Mouse (Mus musculus) heart, embryonic 11.5 days (tissue): Measurements from ENCODE around the gene Ceacam1. TPM values are rescaled to one million over a fixed set of nuclear protein-coding genes. Genes with fewer than 3 reads are reported as not detected.

Experiments
- ATAC-seq: fragments of 200-750 bp; cut with Nextera tagmentation; replicated peaks from 2 replicates; pipeline ENCODE4 v1.8.0; 2017; ENCODE audit warnings: moderate library complexity; ENCODE audit not compliant: insufficient number of reproducible peaks, low FRiP score, low TSS enrichment
- H3K27ac ChIP-seq: fragments of 300-500 bp; sonication (generic); 2 replicates; pipeline ENCODE4 v1.5.1; 2014; ENCODE audit warnings: mild to moderate bottlenecking, low read depth, low read length
- H3K27me3 ChIP-seq: fragments of 300-500 bp; sonication (generic); 2 replicates; pipeline ENCODE4 v1.6.1; 2014; ENCODE audit warnings: mild to moderate bottlenecking, low read length, mixed read lengths; ENCODE audit not compliant: control insufficient read depth, insufficient read depth
- H3K36me3 ChIP-seq: fragments of 300-500 bp; sonication (generic); 2 replicates; pipeline ENCODE4 v1.6.1; 2014; ENCODE audit warnings: mild to moderate bottlenecking, low read length, moderate library complexity, mixed read lengths; ENCODE audit not compliant: control insufficient read depth, insufficient read depth
- H3K4me1 ChIP-seq: fragments of 300-500 bp; sonication (generic); 2 replicates; pipeline ENCODE4 v1.6.1; 2014; ENCODE audit warnings: low read length; ENCODE audit not compliant: control insufficient read depth, insufficient read depth
- H3K4me2 ChIP-seq: fragments of 300-500 bp; sonication (generic); 2 replicates; pipeline ENCODE4 v1.6.1; 2014; ENCODE audit warnings: mild to moderate bottlenecking, moderate library complexity
- H3K4me3 ChIP-seq: fragments of 300-500 bp; sonication (generic); 2 replicates; pipeline ENCODE4 v1.5.1; 2014; ENCODE audit warnings: low read depth, low read length
- H3K9ac ChIP-seq: fragments of 300-500 bp; sonication (generic); 2 replicates; pipeline ENCODE4 v1.6.1; 2014; ENCODE audit warnings: mild to moderate bottlenecking, low read depth, low read length, moderate library complexity
- H3K9me3 ChIP-seq: fragments of 300-500 bp; sonication (generic); replicated peaks from 2 replicates; pipeline ENCODE4 v1.6.1; 2016; ENCODE audit warnings: low read length; ENCODE audit not compliant: control insufficient read depth
- WGBS: fragments of 180-500 bp; shearing (Covaris S2); extraction: QIAGEN DNeasy Blood & Tissue Kit; methylation state at CpG from one replicate; pipeline ENCODE4 v1.1.7; 2014; ENCODE audit not compliant: insufficient replicate concordance; 5-methylcytosine and 5-hydroxymethylcytosine counted together
- polyA plus RNA-seq: library from polyadenylated mRNA; unstranded; fragments of >200 nt; fragmentation: Nextera tagmentation; extraction: Ambion mirVana; gene quantifications from 2 replicates; pipeline ENCODE4 v1.2.1, GENCODE M21; 2014

Ceacam1 gene
- polyA plus RNA-seq, 1 experiment from 2014 or later = 1.9 TPM

DNA sequence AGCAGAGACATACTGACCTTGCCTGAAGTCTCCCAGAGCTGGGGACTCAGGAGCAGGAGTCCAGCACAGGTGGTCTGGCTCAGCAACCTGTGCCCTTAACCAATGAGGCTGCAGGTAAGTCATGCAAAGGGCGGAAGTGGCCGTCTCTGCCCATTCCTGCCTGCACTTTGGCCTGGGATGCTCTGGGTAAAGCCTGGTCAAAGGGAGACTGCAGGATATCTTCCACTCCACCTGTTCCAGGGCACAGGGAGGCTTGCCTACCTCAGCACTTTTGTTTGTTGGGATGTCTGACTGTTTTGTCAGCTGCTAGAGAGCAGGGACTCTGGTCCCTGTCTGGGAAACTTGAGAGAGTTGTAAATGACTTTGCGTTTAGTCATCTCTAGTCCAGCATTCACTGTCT is 25.3 kb downstream of the Ceacam1 start:
- 81% methylated on average over 3 of the region's 3 CpGs for WGBS

DNA sequence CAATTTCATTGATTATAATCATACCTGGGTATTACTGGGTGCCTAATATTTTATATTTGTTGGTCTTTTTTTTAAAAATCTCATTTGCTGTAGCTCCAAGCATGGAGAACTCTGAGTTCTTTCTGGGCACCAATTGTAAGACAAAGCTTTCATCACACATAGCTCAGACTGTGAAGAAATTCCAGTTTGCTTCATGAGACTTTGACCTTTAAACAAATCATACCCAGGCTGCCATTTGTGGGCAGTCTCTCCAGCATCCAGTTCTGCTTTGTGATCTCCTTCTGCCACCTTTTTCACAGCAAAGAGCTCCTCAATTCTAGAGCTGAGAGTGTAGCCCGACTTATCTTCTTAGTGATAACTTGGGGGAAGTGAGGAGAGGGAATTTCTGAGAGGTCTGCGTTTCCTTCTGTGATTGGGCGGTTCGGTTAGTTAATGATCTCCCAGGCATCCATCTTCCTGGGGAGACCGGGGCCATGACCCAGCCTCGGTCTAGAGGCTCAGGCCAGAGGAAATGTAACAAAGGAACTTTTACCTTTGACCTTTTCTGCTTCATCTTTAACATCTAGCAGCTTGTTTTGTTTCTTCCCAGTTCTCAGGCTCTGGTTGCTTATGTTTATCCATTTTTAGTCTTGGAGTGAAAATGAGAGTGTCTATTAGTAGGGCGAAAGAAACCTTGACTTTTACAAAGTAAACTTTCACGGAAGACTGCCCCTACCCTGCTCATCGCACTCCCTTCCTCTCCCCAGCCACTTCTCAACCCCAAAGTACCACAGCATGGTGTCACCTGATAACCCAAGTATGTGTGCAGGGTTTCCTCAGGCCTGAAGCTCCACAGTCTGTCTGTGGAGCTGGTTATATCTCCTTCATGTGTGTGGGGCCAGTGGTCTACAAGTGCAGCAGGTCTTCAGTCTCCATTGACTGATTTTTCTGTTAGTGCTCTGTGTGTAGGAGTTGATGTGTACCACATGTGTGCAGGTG is 27.2 kb downstream of the Ceacam1 start:
- Histone ChIP-seq H3K4me3 (no peak overlapping the region), H3K27ac (no peak overlapping the region), H3K36me3 (no peaks in the 10 kb centered on the region), H3K27me3 (no peaks in the 10 kb centered on the region), H3K4me1 (no peaks in the 10 kb centered on the region), H3K9ac (no peak overlapping the region), H3K4me2 (no peak overlapping the region), H3K9me3 (no peaks in the 10 kb centered on the region)
- ATAC-seq = no peak
- 32% methylated on average over 9 of the region's 9 CpGs for WGBS

More for the DNA sequence above, 25.3 kb downstream of the Ceacam1 start:
- H3K4me1 ChIP-seq = no peaks in the 10 kb centered on the region
- H3K4me2 ChIP-seq = no peak overlapping the region
- no peak overlapping the region for H3K4me3 ChIP-seq
- no peak overlapping the region for H3K9ac ChIP-seq
- no peak overlapping the region for H3K27ac ChIP-seq
- no peak for ATAC-seq
- no peaks in the 10 kb centered on the region for H3K9me3 ChIP-seq
- H3K36me3 ChIP-seq = no peaks in the 10 kb centered on the region
- no peaks in the 10 kb centered on the region for H3K27me3 ChIP-seq

DNA sequence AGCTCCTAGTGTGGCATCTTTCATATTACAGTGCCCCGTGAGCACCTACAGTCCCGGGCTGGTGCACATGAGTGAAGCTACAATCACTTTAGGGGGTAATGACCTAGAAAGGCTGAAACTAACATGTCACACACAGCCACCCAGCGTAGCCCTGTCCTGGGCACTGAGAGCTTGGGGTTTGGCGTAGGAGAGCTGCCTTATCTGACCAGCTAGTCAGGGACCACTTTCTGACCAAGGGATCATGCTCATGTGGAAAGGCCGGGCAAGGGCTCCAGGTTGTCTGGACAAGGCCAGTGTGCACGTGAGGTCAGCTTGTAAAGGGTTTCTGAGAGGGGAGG is 36.6 kb downstream of the Ceacam1 start:
- no peaks in the 10 kb centered on the region for H3K36me3 ChIP-seq
- no peak overlapping the region for H3K4me3 ChIP-seq
- no peaks in the 10 kb centered on the region for H3K27me3 ChIP-seq
- no peak overlapping the region for H3K27ac ChIP-seq
- H3K9ac ChIP-seq = no peak overlapping the region
- ATAC-seq = no peak
- H3K4me2 ChIP-seq = no peak overlapping the region
- H3K4me1 ChIP-seq = no peaks in the 10 kb centered on the region
- H3K9me3 ChIP-seq = no peaks in the 10 kb centered on the region
- WGBS = 74% methylated on average over 6 of the region's 6 CpGs

DNA sequence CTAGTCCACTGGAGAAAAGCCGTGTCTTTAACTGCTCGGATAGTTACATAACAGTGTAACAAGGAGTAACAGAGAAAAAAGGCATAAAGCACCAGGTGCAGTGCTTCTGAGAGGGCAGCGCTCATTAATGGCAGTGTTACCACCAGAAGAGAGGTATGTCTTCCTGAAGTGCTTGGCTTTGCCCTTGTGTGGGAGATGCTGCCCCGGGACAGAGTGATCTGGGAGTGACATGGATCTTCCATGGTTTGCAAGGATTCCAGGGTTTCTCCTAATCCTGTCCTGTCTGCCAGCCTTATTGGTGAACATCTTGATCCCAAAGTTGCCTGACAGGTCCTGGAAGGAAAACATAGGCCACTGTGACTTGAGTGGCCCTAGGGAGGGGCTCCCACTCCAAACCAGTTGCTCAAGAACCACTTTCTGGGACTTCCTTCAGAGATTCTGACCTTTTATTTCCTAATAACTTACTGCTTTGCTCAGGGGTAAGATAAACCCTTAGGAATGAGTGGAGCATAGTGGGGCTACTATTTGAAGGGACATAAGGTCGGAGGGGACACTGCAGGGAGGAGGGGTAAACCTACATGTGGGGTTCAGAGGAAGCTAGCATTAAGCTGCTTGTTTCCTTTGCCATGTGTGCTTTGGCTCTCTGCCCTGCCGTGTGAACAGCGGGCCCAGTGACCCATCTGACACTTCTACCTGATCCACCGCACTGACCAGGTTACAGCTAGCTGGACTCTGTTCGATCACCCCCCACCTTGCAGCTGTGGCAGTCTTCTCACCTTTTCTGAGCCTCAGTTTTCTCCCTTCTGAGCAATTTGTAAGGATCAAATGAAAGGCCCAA is 37.2 kb downstream of the Ceacam1 start:
- no peak overlapping the region for H3K4me3 ChIP-seq
- no peaks in the 10 kb centered on the region for H3K9me3 ChIP-seq
- H3K9ac ChIP-seq = no peak overlapping the region
- 72% methylated on average over 9 of the region's 9 CpGs for WGBS
- no peaks in the 10 kb centered on the region for H3K4me1 ChIP-seq
- no peak overlapping the region for H3K27ac ChIP-seq
- ATAC-seq = no peak
- no peaks in the 10 kb centered on the region for H3K27me3 ChIP-seq
- no peaks in the 10 kb centered on the region for H3K36me3 ChIP-seq
- no peak overlapping the region for H3K4me2 ChIP-seq

DNA sequence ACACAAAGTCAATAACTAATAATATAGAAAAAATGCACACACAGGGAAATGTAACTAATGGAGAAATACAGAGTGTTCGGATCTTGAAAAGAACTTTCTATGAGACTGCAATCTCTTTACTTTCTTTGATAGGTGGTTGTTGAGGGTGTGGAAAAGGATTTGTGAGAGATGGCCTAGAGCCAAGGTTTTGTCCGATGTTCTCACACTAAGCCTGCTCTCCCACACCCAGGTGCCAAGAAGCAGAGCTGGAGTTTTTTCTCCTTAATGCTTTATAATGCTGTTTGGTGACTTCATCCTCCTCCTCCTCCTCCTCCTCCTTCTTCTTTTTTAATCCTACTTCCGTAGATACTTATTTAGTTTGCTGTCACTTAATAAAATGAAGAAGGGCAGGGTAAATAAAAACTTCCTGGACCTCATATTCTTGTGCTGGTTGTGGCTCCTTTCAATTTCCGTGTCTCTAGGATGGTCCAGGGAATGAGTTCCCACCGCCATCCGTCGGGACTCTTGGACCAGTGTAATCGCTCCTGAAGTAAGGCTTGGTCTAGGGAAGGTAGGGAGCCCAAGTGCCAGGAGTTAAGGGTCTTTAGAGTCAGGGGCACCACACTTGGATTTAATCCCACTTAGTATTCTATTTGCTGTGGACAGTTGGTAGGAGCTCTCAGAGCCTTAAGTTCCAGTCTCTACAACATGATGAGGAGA is 38.1 kb downstream of the Ceacam1 start:
- 78% methylated on average over 8 of the region's 8 CpGs for WGBS
- Histone ChIP-seq H3K9me3 (no peaks in the 10 kb centered on the region), H3K4me2 (no peak overlapping the region), H3K4me1 (no peaks in the 10 kb centered on the region), H3K9ac (no peak overlapping the region), H3K27ac (no peak overlapping the region), H3K4me3 (no peak overlapping the region), H3K36me3 (no peaks in the 10 kb centered on the region), H3K27me3 (no peaks in the 10 kb centered on the region)
- no peak for ATAC-seq

DNA sequence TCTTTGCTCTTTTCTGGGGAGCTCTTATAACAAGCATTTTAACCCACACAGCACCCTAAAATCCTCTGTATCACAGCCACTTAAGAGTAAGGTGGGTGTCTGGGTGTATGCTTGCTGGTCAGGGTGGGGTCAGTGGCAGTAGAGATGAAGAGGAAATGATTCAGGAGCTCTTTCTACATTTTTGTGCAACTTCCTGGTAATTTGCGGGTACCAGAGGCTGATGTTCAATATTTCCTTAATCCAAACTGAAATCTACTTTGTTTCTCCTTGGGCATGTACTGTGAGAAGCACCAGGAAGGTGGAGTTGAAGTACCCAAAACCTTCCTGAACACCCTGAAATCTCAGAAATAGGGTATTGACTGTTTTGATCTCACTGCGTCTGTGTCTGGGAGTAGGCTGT is 40.7 kb downstream of the Ceacam1 start:
- Histone ChIP-seq H3K9me3 (no peaks in the 10 kb centered on the region), H3K9ac (no peak overlapping the region), H3K36me3 (no peaks in the 10 kb centered on the region), H3K4me3 (no peak overlapping the region), H3K4me2 (no peak overlapping the region), H3K4me1 (no peaks in the 10 kb centered on the region), H3K27me3 (no peaks in the 10 kb centered on the region), H3K27ac (no peak overlapping the region)
- WGBS = 86% methylated on average over 2 of the region's 2 CpGs
- no peak for ATAC-seq

DNA sequence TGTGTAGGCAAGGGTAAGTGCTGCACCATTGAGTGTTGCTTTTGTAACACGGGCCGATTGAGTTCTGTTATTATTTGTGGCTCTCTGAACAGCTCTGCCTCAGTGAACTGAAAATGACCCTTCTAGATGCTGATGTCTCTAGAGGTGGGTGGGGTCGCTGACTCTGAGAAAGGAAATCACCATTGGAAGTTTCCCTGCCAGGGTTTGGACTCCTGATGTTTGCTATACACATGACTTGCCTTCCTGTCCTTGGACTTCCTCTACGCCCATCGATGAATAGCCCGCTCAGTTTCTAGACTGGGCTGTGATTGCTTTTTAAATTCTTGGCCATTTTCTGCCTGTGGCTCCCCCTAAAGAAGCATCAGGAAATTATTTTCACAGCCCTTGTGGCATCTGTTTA is 41.2 kb downstream of the Ceacam1 start:
- Histone ChIP-seq H3K9ac (no peak overlapping the region), H3K27ac (no peak overlapping the region), H3K4me2 (no peak overlapping the region), H3K9me3 (no peaks in the 10 kb centered on the region), H3K4me1 (no peaks in the 10 kb centered on the region), H3K4me3 (no peak overlapping the region), H3K27me3 (no peaks in the 10 kb centered on the region), H3K36me3 (no peaks in the 10 kb centered on the region)
- 80% methylated on average over 6 of the region's 6 CpGs for WGBS
- no peak for ATAC-seq

DNA sequence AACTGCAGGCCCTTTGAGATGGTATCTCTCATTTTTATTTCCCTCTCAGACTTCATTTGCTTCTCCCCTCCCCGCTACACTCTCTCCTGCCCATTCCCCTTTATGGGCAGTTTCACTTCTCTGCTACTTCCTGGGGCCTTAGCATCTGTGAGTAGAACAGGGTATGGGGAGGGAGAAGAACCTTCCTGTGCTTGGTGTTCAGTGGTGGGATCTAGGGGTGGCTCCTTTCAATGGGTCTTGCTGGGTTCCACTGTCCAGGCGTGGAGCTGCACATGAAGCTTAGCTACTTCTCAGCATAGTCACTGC is 41.9 kb downstream of the Ceacam1 start:
- WGBS = 79% methylated on average over 2 of the region's 2 CpGs

More for the DNA sequence above, 41.9 kb downstream of the Ceacam1 start:
- no peaks in the 10 kb centered on the region for H3K9me3 ChIP-seq
- H3K27me3 ChIP-seq = no peaks in the 10 kb centered on the region
- H3K4me1 ChIP-seq = no peaks in the 10 kb centered on the region
- no peak for ATAC-seq
- no peak overlapping the region for H3K4me3 ChIP-seq
- no peak overlapping the region for H3K9ac ChIP-seq
- no peak overlapping the region for H3K4me2 ChIP-seq
- H3K27ac ChIP-seq = no peak overlapping the region
- no peaks in the 10 kb centered on the region for H3K36me3 ChIP-seq
